Mouse (Mus musculus): ENCODE measurements around the gene Sdr9c7. TPM values are rescaled to one million over a fixed set of nuclear protein-coding genes. Genes with fewer than 3 reads are reported as not detected.
"Not testable (repeated sequence)": the region's sequence is repeated elsewhere in the genome, so short reads cannot be mapped to it uniquely, and the experiment has no call there.

The Sdr9c7 gene
- polyA plus RNA-seq, 1 experiment from 2014 or later: not detected

- Histone ChIP-seq H3K9ac (replicated peaks; ENCODE audit: low read depth, low read length) (no peak overlapping the region), H3K36me3 (ENCODE audit: control insufficient read depth, insufficient read depth) (no peaks in the 10 kb centered on the region), H3K27me3 (replicated peaks; ENCODE audit: control insufficient read depth, insufficient read depth, low read length) (no peaks in the 10 kb centered on the region), H3K4me2 (ENCODE audit: low read length) (no peak overlapping the region), H3K9me3 (ENCODE audit: control insufficient read depth, low read length) (no peaks in the 10 kb centered on the region), H3K27ac (ENCODE audit: low read length) (no peak overlapping the region), H3K4me1 (replicated peaks; ENCODE audit: control insufficient read depth, insufficient read depth, low read length) (no peaks in the 10 kb centered on the region), H3K4me3 (replicated peaks; ENCODE audit: low read length) (no peak overlapping the region)
- no peak for ATAC-seq
- WGBS: 90% methylated on average over 4 of the region's 4 CpGs
Measured at GRCm38 (mm10) chr10:127901751-127902150, 3.4 kb downstream of the Sdr9c7 start.

DNA sequence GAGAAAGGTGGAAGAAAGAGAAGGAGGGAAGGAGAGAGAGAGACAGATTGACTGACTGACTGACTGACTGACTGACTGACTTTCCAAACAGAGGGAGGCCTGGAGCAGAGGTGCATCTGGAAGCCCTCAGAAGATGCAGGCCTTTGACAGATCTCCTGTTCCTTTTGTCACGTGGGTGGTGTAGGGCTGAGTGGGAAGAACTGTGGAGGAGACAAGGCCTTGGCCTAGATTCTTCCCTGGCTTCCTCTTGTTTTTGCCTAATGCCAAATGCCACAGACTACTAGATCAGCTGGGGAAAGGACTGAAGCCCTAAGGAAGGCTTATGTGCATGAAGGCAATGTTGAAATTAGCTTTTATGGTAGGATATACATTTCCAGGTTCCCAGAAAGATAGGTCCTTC lies 4.8 kb downstream of the Sdr9c7 start:
- no peak for ATAC-seq
- Histone ChIP-seq H3K9me3 (ENCODE audit: control insufficient read depth, low read length) (no peaks in the 10 kb centered on the region), H3K27ac (ENCODE audit: low read length) (no peak overlapping the region), H3K27me3 (replicated peaks; ENCODE audit: control insufficient read depth, insufficient read depth, low read length) (no peaks in the 10 kb centered on the region), H3K36me3 (ENCODE audit: control insufficient read depth, insufficient read depth) (no peaks in the 10 kb centered on the region), H3K4me3 (replicated peaks; ENCODE audit: low read length) (no peak overlapping the region), H3K4me2 (ENCODE audit: low read length) (no peak overlapping the region), H3K4me1 (replicated peaks; ENCODE audit: control insufficient read depth, insufficient read depth, low read length) (no peaks in the 10 kb centered on the region), H3K9ac (replicated peaks; ENCODE audit: low read depth, low read length) (no peak overlapping the region)
- WGBS: 62% methylated on average over 1 of the region's 1 CpGs

- no peak for ATAC-seq
- no peak overlapping the region for H3K4me3 ChIP-seq (replicated peaks; ENCODE audit: low read length)
- no peak overlapping the region for H3K4me2 ChIP-seq (ENCODE audit: low read length)
- H3K27me3 ChIP-seq (replicated peaks; ENCODE audit: control insufficient read depth, insufficient read depth, low read length): no peaks in the 10 kb centered on the region
- no peaks in the 10 kb centered on the region for H3K36me3 ChIP-seq (ENCODE audit: control insufficient read depth, insufficient read depth)
- no peaks in the 10 kb centered on the region for H3K4me1 ChIP-seq (replicated peaks; ENCODE audit: control insufficient read depth, insufficient read depth, low read length)
- H3K9ac ChIP-seq (replicated peaks; ENCODE audit: low read depth, low read length): no peak overlapping the region
- H3K9me3 ChIP-seq (ENCODE audit: control insufficient read depth, low read length): no peaks in the 10 kb centered on the region
- WGBS: 59% methylated on average over 7 of the region's 7 CpGs
- H3K27ac ChIP-seq (ENCODE audit: low read length): no peak overlapping the region
Measured at GRCm38 (mm10) chr10:127904718-127905446, 6.6 kb downstream of the Sdr9c7 start.

- Histone ChIP-seq H3K9ac (replicated peaks; ENCODE audit: low read depth, low read length) (no peak overlapping the region), H3K4me3 (replicated peaks; ENCODE audit: low read length) (no peak overlapping the region), H3K27ac (ENCODE audit: low read length) (no peak overlapping the region), H3K36me3 (ENCODE audit: control insufficient read depth, insufficient read depth) (no peaks in the 10 kb centered on the region), H3K4me1 (replicated peaks; ENCODE audit: control insufficient read depth, insufficient read depth, low read length) (no peaks in the 10 kb centered on the region), H3K4me2 (ENCODE audit: low read length) (no peak overlapping the region), H3K9me3 (ENCODE audit: control insufficient read depth, low read length) (no peaks in the 10 kb centered on the region), H3K27me3 (replicated peaks; ENCODE audit: control insufficient read depth, insufficient read depth, low read length) (no peaks in the 10 kb centered on the region)
- WGBS: 67% methylated on average over 2 of the region's 2 CpGs
- ATAC-seq: no peak
Measured at GRCm38 (mm10) chr10:127906138-127906537, 7.8 kb downstream of the Sdr9c7 start.

GRCm38 (mm10) chr10:127907386-127907951 lies 9.2 kb downstream of the Sdr9c7 start:
- Histone ChIP-seq H3K36me3 (ENCODE audit: control insufficient read depth, insufficient read depth) (no peaks in the 10 kb centered on the region), H3K9ac (replicated peaks; ENCODE audit: low read depth, low read length) (no peak overlapping the region), H3K9me3 (ENCODE audit: control insufficient read depth, low read length) (no peaks in the 10 kb centered on the region), H3K27ac (ENCODE audit: low read length) (no peak overlapping the region), H3K4me3 (replicated peaks; ENCODE audit: low read length) (no peak overlapping the region), H3K27me3 (replicated peaks; ENCODE audit: control insufficient read depth, insufficient read depth, low read length) (no peaks in the 10 kb centered on the region), H3K4me2 (ENCODE audit: low read length) (no peak overlapping the region), H3K4me1 (replicated peaks; ENCODE audit: control insufficient read depth, insufficient read depth, low read length) (no peaks in the 10 kb centered on the region)
- no peak for ATAC-seq

GRCm38 (mm10) chr10:127915578-127915977 lies 17.3 kb downstream of the Sdr9c7 start:
- no peaks in the 10 kb centered on the region for H3K9me3 ChIP-seq (ENCODE audit: control insufficient read depth, low read length)
- H3K4me3 ChIP-seq (replicated peaks; ENCODE audit: low read length): no peak overlapping the region
- H3K36me3 ChIP-seq (ENCODE audit: control insufficient read depth, insufficient read depth): no peaks in the 10 kb centered on the region
- no peaks in the 10 kb centered on the region for H3K4me1 ChIP-seq (replicated peaks; ENCODE audit: control insufficient read depth, insufficient read depth, low read length)
- no peak overlapping the region for H3K4me2 ChIP-seq (ENCODE audit: low read length)
- ATAC-seq: no peak
- H3K9ac ChIP-seq (replicated peaks; ENCODE audit: low read depth, low read length): no peak overlapping the region
- no peak overlapping the region for H3K27ac ChIP-seq (ENCODE audit: low read length)
- H3K27me3 ChIP-seq (replicated peaks; ENCODE audit: control insufficient read depth, insufficient read depth, low read length): no peaks in the 10 kb centered on the region
- 98% methylated on average over 1 of the region's 1 CpGs for WGBS

DNA sequence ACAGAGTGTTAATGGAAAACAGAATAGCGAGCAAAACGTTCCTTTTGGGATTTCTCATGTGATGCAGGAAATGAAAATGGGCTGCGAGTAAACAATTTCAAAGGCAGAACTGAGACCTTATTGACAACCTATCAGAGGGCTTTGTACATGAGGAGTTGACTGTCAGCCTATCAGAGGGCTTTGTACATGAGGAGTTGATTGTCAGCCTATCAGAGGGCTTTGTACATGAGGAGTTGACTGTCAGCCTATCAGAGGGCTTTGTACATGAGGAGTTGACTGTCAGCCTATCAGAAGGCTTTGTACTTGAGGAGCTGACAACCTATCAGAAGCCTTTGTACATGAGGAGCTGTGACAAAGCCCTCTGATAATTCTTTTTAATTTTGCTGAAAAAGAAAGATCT lies 18.9 kb downstream of the Sdr9c7 start:
- H3K27me3 ChIP-seq (replicated peaks; ENCODE audit: control insufficient read depth, insufficient read depth, low read length); H3K4me2 ChIP-seq (ENCODE audit: low read length); H3K4me3 ChIP-seq (replicated peaks; ENCODE audit: low read length); H3K4me1 ChIP-seq (replicated peaks; ENCODE audit: control insufficient read depth, insufficient read depth, low read length); ATAC-seq; H3K9ac ChIP-seq (replicated peaks; ENCODE audit: low read depth, low read length); H3K36me3 ChIP-seq (ENCODE audit: control insufficient read depth, insufficient read depth); H3K9me3 ChIP-seq (ENCODE audit: control insufficient read depth, low read length); H3K27ac ChIP-seq (ENCODE audit: low read length): not testable (repeated sequence)
- WGBS: 84% methylated on average over 3 of the region's 3 CpGs

GRCm38 (mm10) chr10:127917651-127918050 lies 19.3 kb downstream of the Sdr9c7 start:
- Histone ChIP-seq H3K27ac (ENCODE audit: low read length) (no peak overlapping the region), H3K36me3 (ENCODE audit: control insufficient read depth, insufficient read depth) (no peaks in the 10 kb centered on the region), H3K4me1 (replicated peaks; ENCODE audit: control insufficient read depth, insufficient read depth, low read length) (no peaks in the 10 kb centered on the region), H3K9ac (replicated peaks; ENCODE audit: low read depth, low read length) (no peak overlapping the region), H3K4me2 (ENCODE audit: low read length) (no peak overlapping the region), H3K27me3 (replicated peaks; ENCODE audit: control insufficient read depth, insufficient read depth, low read length) (no peaks in the 10 kb centered on the region), H3K4me3 (replicated peaks; ENCODE audit: low read length) (no peak overlapping the region), H3K9me3 (ENCODE audit: control insufficient read depth, low read length) (no peaks in the 10 kb centered on the region)
- 92% methylated on average over 5 of the region's 5 CpGs for WGBS
- ATAC-seq: no peak

DNA sequence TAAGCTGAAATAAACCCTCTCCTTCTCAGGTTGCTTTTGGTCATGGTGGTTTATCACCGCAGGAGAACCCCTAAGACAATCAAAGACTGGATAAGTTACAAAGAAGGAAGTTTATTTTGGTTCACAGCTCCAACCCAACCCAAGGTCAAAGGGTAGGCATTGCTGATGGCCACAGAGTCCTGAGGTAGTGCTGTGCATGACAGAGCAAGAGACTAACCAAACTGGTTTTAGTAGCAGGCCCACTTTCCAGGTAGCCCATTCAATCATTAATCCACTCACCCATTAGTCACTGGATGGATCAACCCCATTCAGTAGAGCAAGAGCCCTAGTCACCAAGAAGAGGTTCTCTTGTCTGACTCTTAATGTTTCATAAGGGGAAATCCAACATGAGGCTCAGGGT lies 23.9 kb downstream of the Sdr9c7 start:
- H3K9me3 ChIP-seq (ENCODE audit: control insufficient read depth, low read length): no peaks in the 10 kb centered on the region
- peaks cover 6% of the 10 kb centered on the region; the same call in 1 of the 2 replicates for H3K4me1 ChIP-seq (replicated peaks; ENCODE audit: control insufficient read depth, insufficient read depth, low read length)
- no peak overlapping the region for H3K4me3 ChIP-seq (replicated peaks; ENCODE audit: low read length)
- no peaks in the 10 kb centered on the region for H3K27me3 ChIP-seq (replicated peaks; ENCODE audit: control insufficient read depth, insufficient read depth, low read length)
- H3K27ac ChIP-seq (ENCODE audit: low read length): no peak overlapping the region
- 97% methylated on average over 1 of the region's 1 CpGs for WGBS
- no peak overlapping the region for H3K9ac ChIP-seq (replicated peaks; ENCODE audit: low read depth, low read length)
- no peak overlapping the region for H3K4me2 ChIP-seq (ENCODE audit: low read length)
- H3K36me3 ChIP-seq (ENCODE audit: control insufficient read depth, insufficient read depth): no peaks in the 10 kb centered on the region
- ATAC-seq: no peak
